Mouse (Mus musculus): ENCODE results near the gene Sgpp1. TPM values are rescaled to one million over a fixed set of nuclear protein-coding genes. Genes with fewer than 3 reads are reported as not detected.

The Sgpp1 gene
- polyA plus RNA-seq, 1 experiment from 2014 or later = 12.2 TPM

GRCm38 (mm10) chr12:75748574-75748973, 13.0 kb upstream of the Sgpp1 start:
- ATAC-seq (ENCODE audit: low FRiP score, low read depth) = no peak

GRCm38 (mm10) chr12:75745697-75746290, 10.3 kb upstream of the Sgpp1 start:
- no peak overlapping the region for H3K4me3 ChIP-seq
- no peak overlapping the region for H3K9ac ChIP-seq
- H3K27ac ChIP-seq (replicated peaks) = no peak overlapping the region
- no peaks in the 10 kb centered on the region for H3K4me1 ChIP-seq (replicated peaks)
- no peaks in the 10 kb centered on the region for H3K9me3 ChIP-seq
- no peaks in the 10 kb centered on the region for H3K27me3 ChIP-seq
- H3K4me2 ChIP-seq = no peak overlapping the region
- WGBS = 69% methylated on average over 14 of the region's 14 CpGs
- ATAC-seq (ENCODE audit: low FRiP score, low read depth) = no peak
- H3K36me3 ChIP-seq = no peaks in the 10 kb centered on the region

More at GRCm38 (mm10) chr12:75748574-75748973, 13.0 kb upstream of the Sgpp1 start:
- H3K4me1 ChIP-seq (replicated peaks) = no peaks in the 10 kb centered on the region
- no peak overlapping the region for H3K4me2 ChIP-seq
- no peak overlapping the region for H3K4me3 ChIP-seq
- no peaks in the 10 kb centered on the region for H3K36me3 ChIP-seq
- H3K9ac ChIP-seq = no peak overlapping the region
- H3K27ac ChIP-seq (replicated peaks) = no peak overlapping the region
- 69% methylated on average over 4 of the region's 4 CpGs for WGBS
- no peaks in the 10 kb centered on the region for H3K9me3 ChIP-seq
- no peaks in the 10 kb centered on the region for H3K27me3 ChIP-seq

GRCm38 (mm10) chr12:75742101-75742500, 6.6 kb upstream of the Sgpp1 start:
- no peaks in the 10 kb centered on the region for H3K9me3 ChIP-seq
- ATAC-seq (ENCODE audit: low FRiP score, low read depth) = no peak
- no peaks in the 10 kb centered on the region for H3K27me3 ChIP-seq
- no peaks in the 10 kb centered on the region for H3K4me1 ChIP-seq (replicated peaks)
- H3K36me3 ChIP-seq = no peaks in the 10 kb centered on the region
- 80% methylated on average over 5 of the region's 5 CpGs for WGBS
- no peak overlapping the region for H3K27ac ChIP-seq (replicated peaks)
- no peak overlapping the region for H3K9ac ChIP-seq
- no peak overlapping the region for H3K4me3 ChIP-seq
- H3K4me2 ChIP-seq = no peak overlapping the region

GRCm38 (mm10) chr12:75741273-75741672, 5.7 kb upstream of the Sgpp1 start:
- H3K4me3 ChIP-seq = no peak overlapping the region
- no peak overlapping the region for H3K9ac ChIP-seq
- WGBS = 79% methylated on average over 2 of the region's 2 CpGs
- H3K4me2 ChIP-seq = no peak overlapping the region
- no peaks in the 10 kb centered on the region for H3K27me3 ChIP-seq
- no peaks in the 10 kb centered on the region for H3K36me3 ChIP-seq
- no peak for ATAC-seq (ENCODE audit: low FRiP score, low read depth)
- no peak overlapping the region for H3K27ac ChIP-seq (replicated peaks)
- no peaks in the 10 kb centered on the region for H3K9me3 ChIP-seq
- H3K4me1 ChIP-seq (replicated peaks) = no peaks in the 10 kb centered on the region; the same call in 1 of the 2 replicates

- H3K4me3 ChIP-seq = no peak overlapping the region
- WGBS = 80% methylated on average over 1 of the region's 1 CpGs
- no peaks in the 10 kb centered on the region; the same call in 1 of the 2 replicates for H3K4me1 ChIP-seq (replicated peaks)
- H3K36me3 ChIP-seq = no peaks in the 10 kb centered on the region
- no peak for ATAC-seq (ENCODE audit: low FRiP score, low read depth)
- H3K27ac ChIP-seq (replicated peaks) = no peak overlapping the region
- no peak overlapping the region for H3K9ac ChIP-seq
- no peaks in the 10 kb centered on the region for H3K9me3 ChIP-seq
- H3K4me2 ChIP-seq = no peak overlapping the region
- H3K27me3 ChIP-seq = no peaks in the 10 kb centered on the region
Measured at GRCm38 (mm10) chr12:75740451-75740850, 4.9 kb upstream of the Sgpp1 start.

GRCm38 (mm10) chr12:75739611-75740010, 4.1 kb upstream of the Sgpp1 start:
- H3K4me3 ChIP-seq = no peak overlapping the region
- no peak for ATAC-seq (ENCODE audit: low FRiP score, low read depth)
- no peaks in the 10 kb centered on the region for H3K9me3 ChIP-seq
- no peaks in the 10 kb centered on the region for H3K36me3 ChIP-seq
- no peak overlapping the region for H3K4me2 ChIP-seq
- 56% methylated on average over 2 of the region's 2 CpGs for WGBS
- no peaks in the 10 kb centered on the region for H3K27me3 ChIP-seq
- H3K27ac ChIP-seq (replicated peaks) = no peak overlapping the region
- H3K9ac ChIP-seq = no peak overlapping the region
- H3K4me1 ChIP-seq (replicated peaks) = no peaks in the 10 kb centered on the region; the same call in 1 of the 2 replicates

GRCm38 (mm10) chr12:75736296-75736695, 767 bp upstream of the Sgpp1 start:
- 76% methylated on average over 4 of the region's 4 CpGs for WGBS
- no peaks in the 10 kb centered on the region for H3K9me3 ChIP-seq
- no peaks in the 10 kb centered on the region for H3K36me3 ChIP-seq
- H3K9ac ChIP-seq = no peak overlapping the region
- no peaks in the 10 kb centered on the region for H3K27me3 ChIP-seq
- peak overlapping the region; percentile 80; the same call in 1 of the 2 replicates for H3K4me3 ChIP-seq
- ATAC-seq (ENCODE audit: low FRiP score, low read depth) = no peak
- H3K27ac ChIP-seq (replicated peaks) = no peak overlapping the region
- H3K4me1 ChIP-seq (replicated peaks) = peaks cover 25% of the 10 kb centered on the region
- peak overlapping the region; percentile 73 for H3K4me2 ChIP-seq

GRCm38 (mm10) chr12:75734891-75735245, 661 bp downstream of the Sgpp1 start:
- no peaks in the 10 kb centered on the region for H3K27me3 ChIP-seq
- peak overlapping the region; percentile 73 for H3K4me2 ChIP-seq
- H3K4me1 ChIP-seq (replicated peaks) = peaks cover 25% of the 10 kb centered on the region
- no peaks in the 10 kb centered on the region for H3K9me3 ChIP-seq
- under 1% methylated on average over 17 of the region's 17 CpGs for WGBS
- peak overlapping the region; percentile 80 for H3K4me3 ChIP-seq
- no peaks in the 10 kb centered on the region for H3K36me3 ChIP-seq
- ATAC-seq (ENCODE audit: low FRiP score, low read depth) = peak; percentile 35; the same call in 1 of the 2 replicates
- H3K27ac ChIP-seq (replicated peaks) = peak overlapping the region; percentile 85
- H3K9ac ChIP-seq = peak overlapping the region; percentile 90

GRCm38 (mm10) chr12:75734167-75734566, 1.4 kb downstream of the Sgpp1 start:
- 27% methylated on average over 10 of the region's 10 CpGs for WGBS
- Histone ChIP-seq H3K9ac (peak overlapping the region; percentile 90; the same call in 1 of the 2 replicates), H3K4me2 (peak overlapping the region; percentile 73), H3K9me3 (no peaks in the 10 kb centered on the region), H3K4me3 (peak overlapping the region; percentile 80), H3K4me1 (replicated peaks) (peaks cover 25% of the 10 kb centered on the region), H3K36me3 (no peaks in the 10 kb centered on the region), H3K27ac (replicated peaks) (no peak overlapping the region), H3K27me3 (no peaks in the 10 kb centered on the region)
- ATAC-seq (ENCODE audit: low FRiP score, low read depth) = no peak

- H3K4me3 ChIP-seq = peak overlapping the region; percentile 80
- 42% methylated on average over 7 of the region's 7 CpGs for WGBS
- peak overlapping the region; percentile 73 for H3K4me2 ChIP-seq
- peaks cover 25% of the 10 kb centered on the region for H3K4me1 ChIP-seq (replicated peaks)
- H3K9ac ChIP-seq = no peak overlapping the region
- H3K27me3 ChIP-seq = no peaks in the 10 kb centered on the region
- H3K36me3 ChIP-seq = no peaks in the 10 kb centered on the region
- H3K27ac ChIP-seq (replicated peaks) = no peak overlapping the region
- ATAC-seq (ENCODE audit: low FRiP score, low read depth) = no peak
- H3K9me3 ChIP-seq = no peaks in the 10 kb centered on the region
Measured at GRCm38 (mm10) chr12:75733331-75734070, 2.0 kb downstream of the Sgpp1 start.

GRCm38 (mm10) chr12:75731927-75732443, 3.5 kb downstream of the Sgpp1 start:
- Histone ChIP-seq H3K4me1 (replicated peaks) (peaks cover 25% of the 10 kb centered on the region), H3K4me2 (peak overlapping the region; percentile 35), H3K9ac (no peak overlapping the region), H3K27me3 (no peaks in the 10 kb centered on the region), H3K27ac (replicated peaks) (no peak overlapping the region), H3K36me3 (no peaks in the 10 kb centered on the region), H3K9me3 (no peaks in the 10 kb centered on the region), H3K4me3 (no peak overlapping the region)
- WGBS = 53% methylated on average over 6 of the region's 6 CpGs
- no peak for ATAC-seq (ENCODE audit: low FRiP score, low read depth)

- H3K9me3 ChIP-seq = no peaks in the 10 kb centered on the region
- H3K9ac ChIP-seq = no peak overlapping the region
- peaks cover 25% of the 10 kb centered on the region for H3K4me1 ChIP-seq (replicated peaks)
- H3K27ac ChIP-seq (replicated peaks) = no peak overlapping the region
- ATAC-seq (ENCODE audit: low FRiP score, low read depth) = no peak
- WGBS = 93% methylated on average over 3 of the region's 3 CpGs
- H3K4me2 ChIP-seq = no peak overlapping the region
- H3K4me3 ChIP-seq = no peak overlapping the region
- H3K27me3 ChIP-seq = no peaks in the 10 kb centered on the region
- H3K36me3 ChIP-seq = no peaks in the 10 kb centered on the region
Measured at GRCm38 (mm10) chr12:75731508-75731907, 4.0 kb downstream of the Sgpp1 start.

Measured in hindbrain, embryonic 15.5 days (tissue).